Mouse (Mus musculus) kidney, adult 2 months (tissue): ENCODE measurements at regions not wholly inside any gene's neighbourhood (a gene's known extent, or its start where the extent isn't known, plus 50 kb on each side); places are given as distances from the start of the nearest gene placed in this dataset.
"Not testable (repeated sequence)": the region's sequence is repeated elsewhere in the genome, so short reads cannot be mapped to it uniquely, and the experiment has no call there.

Experiments
- CTCF ChIP-seq: fragments of 200-500 bp; conservative IDR thresholded peaks from 2 replicates; pipeline ENCODE4 v1.5.1; 2011; ENCODE audit warnings: low read depth, mild to moderate bottlenecking, control low read depth, low read length, moderate library complexity, mixed read lengths; ENCODE audit not compliant: insufficient read depth, insufficient read length
- POLR2A ChIP-seq: fragments of 200-500 bp; IDR thresholded peaks from one replicate; pipeline ENCODE4 v1.6.1; 2011; ENCODE audit warnings: low read depth, low read length, control low read depth

DNA sequence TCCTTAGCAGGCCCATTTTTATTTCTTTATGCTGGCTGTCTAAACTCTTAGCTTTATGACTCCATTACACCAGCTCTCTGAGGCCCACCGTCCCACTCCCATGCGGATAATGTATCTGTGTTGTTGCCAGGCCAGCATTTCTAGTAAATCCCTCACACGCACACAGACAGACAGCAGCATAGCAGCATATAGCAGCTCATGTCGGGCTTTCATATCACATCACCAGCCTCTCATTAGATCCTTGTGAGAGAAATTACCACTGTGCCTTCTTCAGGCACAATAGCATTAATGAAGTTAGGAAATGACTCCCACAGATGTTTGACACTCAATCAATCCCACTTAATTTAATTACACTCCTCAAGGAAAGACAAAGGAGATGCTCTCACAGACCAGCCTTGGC lies 532.2 kb upstream of the Igfbp7 start:
- TF ChIP-seq CTCF, POLR2A: not testable (repeated sequence)
